Mouse (Mus musculus) c-Kit-positive CD71-positive TER-119-negative erythroid progenitor cells, embryonic 14.5 days (primary cell): ENCODE results near the gene Mxi1.

Source experiments
- DNase-seq: peaks from one replicate; pipeline ENCODE4 v3.0.0-alpha.2; 2013; ENCODE audit warnings: low read depth

Gene Mxi1

DNA sequence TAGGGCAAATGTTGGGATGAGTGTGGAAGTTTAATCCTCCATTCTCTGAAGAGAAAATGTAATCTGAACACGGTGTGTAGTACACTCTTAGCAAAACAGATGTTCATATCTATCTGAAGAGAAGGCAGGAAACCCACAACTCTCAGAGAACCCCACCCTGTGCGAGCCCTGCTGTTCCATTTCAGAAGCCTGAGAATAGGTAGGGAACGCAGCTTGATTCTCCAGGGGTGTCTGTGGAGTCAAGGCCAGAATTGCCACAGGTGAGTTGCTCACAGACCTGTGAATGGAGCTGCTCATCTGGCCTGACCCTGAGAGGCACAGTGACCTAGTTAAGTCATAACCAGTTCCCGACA lies 10.5 kb upstream of the Mxi1 start:
- no peak for DNase-seq

GRCm38 (mm10) chr19:53303382-53303781 lies 6.9 kb upstream of the Mxi1 start:
- DNase-seq = no peak

GRCm38 (mm10) chr19:53305621-53306020 lies 4.7 kb upstream of the Mxi1 start:
- DNase-seq = no peak

DNA sequence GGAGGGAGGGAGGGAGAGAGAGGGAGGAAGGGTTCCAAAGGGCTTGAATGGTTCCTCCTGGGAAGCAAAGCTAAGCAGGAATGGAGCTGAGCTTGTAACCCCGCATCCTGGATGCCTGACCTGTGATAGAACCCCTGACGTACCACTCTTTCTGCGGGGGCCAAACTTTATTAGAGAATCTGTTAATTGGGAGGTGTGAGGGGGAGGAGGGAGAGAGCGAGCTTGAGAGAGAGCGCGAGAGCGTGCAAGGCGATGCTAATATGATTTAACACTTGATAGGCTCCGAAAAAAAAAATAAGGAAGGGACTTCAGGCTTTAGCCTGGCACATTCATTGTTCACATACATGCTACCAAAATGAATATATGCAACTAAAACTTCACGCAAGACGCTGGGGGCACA lies 3.6 kb upstream of the Mxi1 start:
- no peak for DNase-seq

DNA sequence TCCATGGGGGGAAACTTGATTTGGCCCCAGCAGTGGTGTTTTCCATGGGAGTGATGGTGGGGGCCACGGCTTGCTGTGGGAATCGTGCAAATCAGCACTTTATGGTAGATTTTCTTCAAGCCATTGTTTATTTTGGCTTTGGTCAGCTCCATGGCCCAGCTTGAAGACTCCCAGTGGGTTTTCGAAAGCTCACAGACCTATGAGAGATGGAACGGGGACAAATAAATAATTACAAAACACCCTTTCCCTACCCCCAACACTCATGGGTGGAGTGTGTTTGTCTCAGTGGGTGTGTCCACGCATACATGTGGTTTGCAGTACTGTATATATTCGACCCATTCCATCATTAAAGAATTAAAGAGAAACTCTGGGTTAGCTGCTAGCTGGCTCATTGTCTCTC lies 3.1 kb upstream of the Mxi1 start:
- DNase-seq = no peak

GRCm38 (mm10) chr19:53309631-53310030 lies 687 bp upstream of the Mxi1 start:
- no peak for DNase-seq

- DNase-seq = no peak
Measured at GRCm38 (mm10) chr19:53310771-53311523, 629 bp downstream of the Mxi1 start.

DNA sequence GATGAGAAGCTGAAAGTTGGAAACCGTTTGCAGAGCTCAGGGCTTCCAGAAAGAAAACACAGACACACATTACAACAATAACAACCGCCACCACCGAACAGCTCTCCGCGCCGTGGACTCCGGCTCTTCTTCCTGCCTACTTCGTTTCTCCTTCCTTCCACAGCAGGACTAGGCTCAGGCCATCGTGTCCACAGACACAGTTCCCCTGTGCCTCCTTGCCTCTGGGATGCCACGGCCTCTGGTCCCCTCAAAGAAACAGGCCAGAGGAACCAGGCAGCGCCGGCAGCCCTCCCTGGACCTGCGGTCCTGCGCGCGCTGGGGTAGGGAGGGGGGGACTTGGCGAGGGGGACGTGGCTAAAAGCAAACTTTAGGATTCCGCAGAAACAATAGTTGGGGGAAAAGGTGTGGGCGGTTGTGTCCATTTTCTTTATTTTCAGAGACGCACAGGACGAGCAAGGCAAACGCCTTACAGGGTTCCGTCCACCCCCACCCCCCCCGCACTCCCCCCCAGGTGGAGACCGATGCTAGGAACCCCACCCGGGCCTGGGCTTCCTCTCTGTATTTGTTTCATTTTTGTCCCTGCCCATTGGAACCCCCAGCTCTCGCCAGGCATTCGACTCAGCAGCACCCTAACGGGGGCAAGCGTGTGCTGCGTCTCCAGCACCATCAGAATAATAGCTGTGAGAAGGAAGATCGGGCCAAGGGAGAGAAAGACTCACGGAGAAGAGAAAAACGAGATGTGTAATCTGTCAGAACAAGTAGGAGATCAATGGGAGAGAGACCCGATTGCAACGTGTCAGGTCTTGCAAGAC lies 1.4 kb downstream of the Mxi1 start:
- no peak for DNase-seq

DNA sequence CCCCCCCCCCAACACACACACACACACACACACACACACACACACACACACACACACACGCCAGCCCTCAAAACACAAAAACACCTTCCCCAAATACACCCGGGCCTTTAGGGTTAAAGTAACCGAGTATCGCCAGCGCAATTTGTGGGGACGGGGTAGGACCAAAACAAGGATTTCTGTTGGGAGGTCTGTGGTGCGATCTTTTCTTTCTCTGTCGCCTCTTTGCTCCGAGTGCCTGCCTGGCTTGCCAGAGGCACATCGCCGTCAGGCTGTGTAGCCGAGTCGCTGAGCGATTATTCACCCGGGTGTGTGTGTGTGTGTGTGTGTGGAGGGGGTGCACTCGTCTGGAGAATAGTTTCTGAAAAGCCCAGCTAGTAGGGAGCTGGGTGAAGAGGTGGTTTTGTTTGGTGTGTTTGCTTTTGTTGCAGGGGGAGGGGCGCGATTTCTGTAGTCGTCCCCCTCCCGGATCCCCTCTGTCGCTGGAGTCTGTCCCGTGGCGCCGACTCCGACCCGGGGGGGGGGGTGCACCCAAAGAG lies 2.1 kb downstream of the Mxi1 start:
- DNase-seq = no peak

GRCm38 (mm10) chr19:53312951-53313683 lies 2.8 kb downstream of the Mxi1 start:
- no peak for DNase-seq

DNA sequence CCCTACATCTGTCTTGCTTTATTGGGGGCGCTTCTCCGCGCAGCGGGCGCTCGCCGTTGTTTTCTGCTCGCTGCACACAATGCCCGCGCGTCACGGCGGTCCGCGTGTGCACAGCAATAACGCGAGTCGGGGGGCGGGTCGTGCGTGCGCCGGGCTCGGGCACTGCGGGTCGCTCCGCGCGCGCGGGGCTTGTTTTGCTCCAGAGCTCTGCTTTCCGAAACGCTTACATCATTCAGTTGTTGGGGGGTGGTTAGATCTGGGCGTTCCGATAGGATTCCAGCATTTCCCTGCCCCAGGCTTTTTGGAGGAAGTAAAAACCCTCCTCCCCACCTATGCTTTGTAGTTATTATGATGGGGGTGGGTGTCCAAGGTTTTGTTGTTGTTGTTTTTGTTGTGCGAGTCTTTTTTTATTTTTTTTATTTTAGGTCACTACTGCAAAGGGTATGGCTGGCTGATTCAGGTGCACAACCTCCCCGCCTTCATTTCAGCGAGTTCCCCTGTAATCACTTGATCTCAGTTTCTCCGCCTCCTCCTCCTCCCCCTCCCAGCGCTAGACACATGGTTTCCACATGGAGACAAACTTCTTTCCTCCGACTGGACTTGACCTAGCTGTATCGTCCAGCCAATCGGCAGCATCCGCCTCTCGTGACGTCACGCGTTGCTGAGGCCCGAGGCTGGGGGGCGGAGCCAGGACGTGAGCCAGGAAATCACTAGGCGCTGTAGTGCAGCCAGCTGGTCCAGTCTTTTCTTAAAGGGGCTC lies 3.5 kb downstream of the Mxi1 start:
- peak; percentile 97 for DNase-seq

- no peak for DNase-seq
Measured at GRCm38 (mm10) chr19:53314530-53315208, 4.4 kb downstream of the Mxi1 start.

DNA sequence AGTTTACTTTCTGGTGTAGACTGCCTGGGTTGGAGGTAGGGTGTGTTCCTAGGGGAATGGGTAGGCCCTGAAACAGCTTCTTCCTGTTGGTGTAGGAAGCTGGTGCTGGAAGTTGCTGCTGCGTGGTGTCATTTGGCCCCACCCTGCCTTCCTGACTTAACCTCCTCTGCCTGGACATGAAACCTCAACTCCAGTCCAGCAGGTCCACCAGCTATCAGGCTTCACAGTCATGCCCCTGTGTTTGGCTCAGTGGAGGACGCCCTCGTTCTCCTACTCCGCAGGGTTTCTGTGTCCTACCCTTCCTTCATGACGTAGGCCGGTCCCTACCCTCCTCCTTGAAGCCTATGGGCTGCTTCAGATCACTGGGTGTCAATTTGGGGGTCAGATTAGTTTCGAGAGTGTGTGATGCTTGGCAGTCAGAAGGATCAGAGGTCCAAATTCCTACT lies 4.9 kb downstream of the Mxi1 start:
- no peak for DNase-seq

DNA sequence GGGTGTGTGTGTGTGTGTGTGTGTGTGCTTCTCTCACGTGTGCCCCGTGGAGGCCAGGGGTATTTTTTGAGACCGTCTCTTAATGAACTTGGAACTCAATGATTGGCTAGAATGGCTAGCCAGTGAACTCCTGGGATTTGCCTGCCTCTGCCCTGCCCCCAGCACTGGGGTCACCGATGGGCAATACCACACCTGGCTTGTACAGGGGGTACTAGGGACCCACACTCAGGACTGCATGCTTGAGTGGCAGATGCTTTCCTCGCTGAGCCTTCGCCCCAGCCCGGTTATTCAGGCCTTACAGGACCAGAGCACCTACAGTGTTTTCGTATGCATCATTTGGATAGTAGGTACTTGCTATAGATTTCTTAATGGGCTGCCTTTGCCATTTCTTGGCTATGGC lies 5.8 kb downstream of the Mxi1 start:
- no peak for DNase-seq

DNA sequence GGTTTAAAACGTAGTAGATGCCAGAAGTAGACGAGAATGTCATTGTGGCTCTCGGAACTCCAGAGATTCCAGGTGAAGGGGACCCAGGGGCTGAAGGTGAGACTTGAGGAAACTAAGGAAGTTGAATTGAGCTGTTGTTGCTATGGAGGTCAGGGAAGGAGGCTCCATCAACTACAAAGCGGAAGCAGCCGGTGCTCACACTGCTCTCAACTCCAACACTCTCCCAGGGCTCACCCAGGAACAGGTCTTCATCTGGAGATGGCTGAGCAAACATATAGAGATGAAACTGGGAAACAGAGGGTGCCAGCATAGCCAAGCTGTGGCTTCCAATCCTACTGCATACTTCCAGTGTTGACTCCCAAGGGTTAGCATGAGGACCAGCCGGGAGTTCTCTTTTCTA lies 6.6 kb downstream of the Mxi1 start:
- DNase-seq = no peak

DNA sequence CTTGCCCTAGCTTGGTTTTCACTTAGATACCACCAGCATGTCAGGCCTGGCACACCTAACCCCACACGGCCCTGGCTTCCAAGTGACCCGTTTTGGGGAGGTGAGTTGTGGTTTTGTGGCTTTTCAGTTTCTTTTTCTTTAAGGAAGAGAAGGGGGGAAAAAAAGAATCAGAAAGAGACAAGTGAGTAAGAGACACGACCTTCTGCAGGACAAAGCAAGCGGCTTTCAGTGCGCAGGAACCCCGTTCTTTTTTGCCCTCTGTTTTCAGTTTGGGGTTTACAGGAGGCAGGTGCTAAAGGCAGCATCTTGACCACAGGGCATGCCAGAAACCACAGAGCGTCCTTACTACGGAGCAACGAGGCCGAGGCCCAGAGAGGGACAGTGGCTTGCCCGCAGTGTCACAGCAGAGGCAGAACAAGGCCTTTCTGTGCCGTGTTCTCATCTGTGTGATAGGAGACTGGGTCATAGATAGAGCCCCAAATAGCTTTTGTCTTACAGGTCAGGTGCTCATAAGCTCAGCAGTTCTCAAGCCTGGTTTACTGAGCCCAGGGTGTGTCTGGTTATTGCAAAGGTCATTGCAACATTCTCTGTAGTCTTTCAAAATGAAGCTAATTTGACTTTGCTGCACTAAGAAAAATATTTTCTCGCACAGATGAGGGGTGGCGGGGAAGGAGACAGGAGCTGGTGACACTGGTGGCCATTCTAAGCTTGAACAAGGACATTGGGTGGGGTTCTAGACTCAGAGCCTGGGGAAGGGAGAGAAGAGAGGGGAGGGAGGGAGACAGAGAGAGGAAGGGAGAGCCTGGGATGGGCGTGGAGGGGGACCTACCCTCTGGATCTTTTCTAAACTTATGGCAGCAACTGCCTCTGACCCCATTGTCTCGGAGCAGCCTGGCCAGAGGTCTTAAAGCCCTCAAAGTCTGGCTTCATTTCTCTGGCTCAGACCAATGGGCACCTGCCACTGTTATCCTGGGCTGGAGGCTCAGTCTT lies 8.1 kb downstream of the Mxi1 start:
- no peak for DNase-seq

GRCm38 (mm10) chr19:53320264-53321110 lies 10.2 kb downstream of the Mxi1 start:
- DNase-seq = no peak

- DNase-seq = no peak
Measured at GRCm38 (mm10) chr19:53321273-53321672, 11.0 kb downstream of the Mxi1 start.

- no peak for DNase-seq
Measured at GRCm38 (mm10) chr19:53322438-53323048, 12.2 kb downstream of the Mxi1 start.
